Mouse (Mus musculus): ENCODE results near the gene Gpr149.

Gpr149 gene

GRCm38 (mm10) chr3:62604973-62605372, at the start of gene Gpr149:
Gene Gpr149 (minus strand): TSS chr3:62605140.
- no peak for DNase-seq

- DNase-seq, result no peak
Measured at GRCm38 (mm10) chr3:62650551-62650950, 45.6 kb upstream of the Gpr149 start.

GRCm38 (mm10) chr3:62610861-62611260, 5.9 kb upstream of the Gpr149 start:
- no peak for DNase-seq

- DNase-seq, result no peak
Measured at GRCm38 (mm10) chr3:62605931-62606330, 991 bp upstream of the Gpr149 start.

- DNase-seq, result no peak
Measured at GRCm38 (mm10) chr3:62604047-62604391, 921 bp downstream of the Gpr149 start.

- peak; percentile 39 for DNase-seq
Measured at GRCm38 (mm10) chr3:62603231-62604046, 1.5 kb downstream of the Gpr149 start.

GRCm38 (mm10) chr3:62602466-62602865, 2.5 kb downstream of the Gpr149 start:
- no peak for DNase-seq

GRCm38 (mm10) chr3:62594842-62595241, 10.1 kb downstream of the Gpr149 start:
- no peak for DNase-seq

- DNase-seq, result no peak
Measured at GRCm38 (mm10) chr3:62585072-62585471, 19.9 kb downstream of the Gpr149 start.

GRCm38 (mm10) chr3:62527593-62527992, 77.3 kb downstream of the Gpr149 start:
- no peak for DNase-seq

GRCm38 (mm10) chr3:62527160-62527559, 77.8 kb downstream of the Gpr149 start:
- peak; percentile 7 for DNase-seq

GRCm38 (mm10) chr3:62507206-62507647, 97.7 kb downstream of the Gpr149 start:
- DNase-seq, result no peak

- DNase-seq, result peak; percentile 98
Measured at GRCm38 (mm10) chr3:62506488-62507205, 98.3 kb downstream of the Gpr149 start, which contains the start of gene Dhx36. Gene Dhx36 (minus strand): TSS chr3:62507004.

- no peak for DNase-seq
Measured at GRCm38 (mm10) chr3:62505166-62505900, 99.6 kb downstream of the Gpr149 start.

- no peak for DNase-seq
Measured at GRCm38 (mm10) chr3:62499327-62499726, 105.6 kb downstream of the Gpr149 start.

- no peak for DNase-seq
Measured at GRCm38 (mm10) chr3:62492568-62492967, 112.4 kb downstream of the Gpr149 start.

- DNase-seq, result no peak
Measured at GRCm38 (mm10) chr3:62484340-62484739, 120.6 kb downstream of the Gpr149 start.
